Mouse (Mus musculus): Measurements from ENCODE around the gene Suco. TPM values are rescaled to one million over a fixed set of nuclear protein-coding genes. Genes with fewer than 3 reads are reported as not detected.

Suco gene
- polyA plus RNA-seq, 1 experiment from 2014 or later = 8.6 TPM

GRCm38 (mm10) chr1:161859248-161859647 is 17.2 kb downstream of the Suco start:
- H3K27ac ChIP-seq (ENCODE audit: low read depth) = no peak overlapping the region
- no peak for DNase-seq
- no peak for TF ChIP-seq EP300 (IDR thresholded peaks at IDR 0.05; ENCODE audit: low read depth)
- no peak for TF ChIP-seq CTCF (IDR thresholded peaks at IDR 0.05; ENCODE audit: low read depth)
- WGBS (ENCODE audit: insufficient replicate concordance) = 90% methylated on average over 2 of the region's 2 CpGs
- no peak for ATAC-seq
- no peaks in the 10 kb centered on the region; the same call in 1 of the 2 replicates for H3K4me1 ChIP-seq (ENCODE audit: insufficient read depth)
- H3K36me3 ChIP-seq (replicated peaks; ENCODE audit: insufficient read depth, low read length) = peaks cover 27% of the 10 kb centered on the region
- H3K4me2 ChIP-seq (ENCODE audit: low read depth, low read length) = no peak overlapping the region
- no peak overlapping the region for H3K4me3 ChIP-seq (ENCODE audit: low read depth, low read length)
- H3K9me3 ChIP-seq (ENCODE audit: low read length) = no peaks in the 10 kb centered on the region
- H3K27me3 ChIP-seq (ENCODE audit: insufficient read depth, low read length) = no peaks in the 10 kb centered on the region
- H3K9ac ChIP-seq (replicated peaks) = no peak overlapping the region

GRCm38 (mm10) chr1:161826677-161827076 is 49.8 kb downstream of the Suco start:
- ATAC-seq (no peak), DNase-seq (no peak)
- Histone ChIP-seq H3K4me2 (ENCODE audit: low read depth, low read length) (no peak overlapping the region), H3K9ac (replicated peaks) (no peak overlapping the region), H3K27ac (ENCODE audit: low read depth) (no peak overlapping the region), H3K27me3 (ENCODE audit: insufficient read depth, low read length) (no peaks in the 10 kb centered on the region), H3K36me3 (replicated peaks; ENCODE audit: insufficient read depth, low read length) (peaks cover 30% of the 10 kb centered on the region), H3K4me1 (ENCODE audit: insufficient read depth) (no peaks in the 10 kb centered on the region), H3K4me3 (ENCODE audit: low read depth, low read length) (no peak overlapping the region), H3K9me3 (ENCODE audit: low read length) (no peaks in the 10 kb centered on the region)
- no peak for TF ChIP-seq CTCF (IDR thresholded peaks at IDR 0.05; ENCODE audit: low read depth)
- TF ChIP-seq EP300 (IDR thresholded peaks at IDR 0.05; ENCODE audit: low read depth) = no peak
- WGBS (ENCODE audit: insufficient replicate concordance) = 94% methylated on average over 2 of the region's 2 CpGs

GRCm38 (mm10) chr1:161809428-161809827 is 67.1 kb downstream of the Suco start:
- DNase-seq = no peak

GRCm38 (mm10) chr1:161808980-161809379 is 67.5 kb downstream of the Suco start:
- DNase-seq (no peak), ATAC-seq (no peak)
- Histone ChIP-seq H3K4me2 (ENCODE audit: low read depth, low read length) (no peak overlapping the region), H3K27ac (ENCODE audit: low read depth) (no peak overlapping the region), H3K4me1 (ENCODE audit: insufficient read depth) (0 out of 2 replicates have a peak, but pooled peaks cover 4% of the 10 kb centered on the region), H3K9ac (replicated peaks) (peak overlapping the region; percentile 23; the same call in 1 of the 2 replicates), H3K27me3 (ENCODE audit: insufficient read depth, low read length) (no peaks in the 10 kb centered on the region), H3K4me3 (ENCODE audit: low read depth, low read length) (no peak overlapping the region), H3K36me3 (replicated peaks; ENCODE audit: insufficient read depth, low read length) (no peaks in the 10 kb centered on the region), H3K9me3 (ENCODE audit: low read length) (no peaks in the 10 kb centered on the region)
- WGBS (ENCODE audit: insufficient replicate concordance) = 45% methylated on average over 6 of the region's 6 CpGs
- TF ChIP-seq CTCF (IDR thresholded peaks at IDR 0.05; ENCODE audit: low read depth) = no peak
- no peak for TF ChIP-seq EP300 (IDR thresholded peaks at IDR 0.05; ENCODE audit: low read depth)

More at GRCm38 (mm10) chr1:161809428-161809827, 67.1 kb downstream of the Suco start:
- Histone ChIP-seq H3K4me3 (ENCODE audit: low read depth, low read length) (no peak overlapping the region), H3K27me3 (ENCODE audit: insufficient read depth, low read length) (no peaks in the 10 kb centered on the region), H3K4me1 (ENCODE audit: insufficient read depth) (0 out of 2 replicates have a peak, but pooled peaks cover 4% of the 10 kb centered on the region), H3K4me2 (ENCODE audit: low read depth, low read length) (no peak overlapping the region), H3K9ac (replicated peaks) (peak overlapping the region; percentile 23; the same call in 1 of the 2 replicates), H3K9me3 (ENCODE audit: low read length) (no peaks in the 10 kb centered on the region), H3K27ac (ENCODE audit: low read depth) (no peak overlapping the region), H3K36me3 (replicated peaks; ENCODE audit: insufficient read depth, low read length) (no peaks in the 10 kb centered on the region)
- TF ChIP-seq EP300 (IDR thresholded peaks at IDR 0.05; ENCODE audit: low read depth) (no peak), CTCF (IDR thresholded peaks at IDR 0.05; ENCODE audit: low read depth) (no peak)
- ATAC-seq = no peak
- 79% methylated on average over 5 of the region's 5 CpGs for WGBS (ENCODE audit: insufficient replicate concordance)

GRCm38 (mm10) chr1:161804541-161804971 is 71.9 kb downstream of the Suco start:
- DNase-seq = no peak

GRCm38 (mm10) chr1:161801321-161801720 is 75.2 kb downstream of the Suco start:
- no peaks in the 10 kb centered on the region for H3K36me3 ChIP-seq (replicated peaks; ENCODE audit: insufficient read depth, low read length)
- TF ChIP-seq CTCF (IDR thresholded peaks at IDR 0.05; ENCODE audit: low read depth) = no peak
- TF ChIP-seq EP300 (IDR thresholded peaks at IDR 0.05; ENCODE audit: low read depth) = no peak
- ATAC-seq (no peak), DNase-seq (no peak)
- H3K4me3 ChIP-seq (ENCODE audit: low read depth, low read length) = no peak overlapping the region
- no peaks in the 10 kb centered on the region; the same call in 1 of the 2 replicates for H3K9me3 ChIP-seq (ENCODE audit: low read length)
- no peaks in the 10 kb centered on the region for H3K27me3 ChIP-seq (ENCODE audit: insufficient read depth, low read length)
- WGBS (ENCODE audit: insufficient replicate concordance) = 75% methylated on average over 2 of the region's 2 CpGs
- H3K4me1 ChIP-seq (ENCODE audit: insufficient read depth) = 0 out of 2 replicates have a peak, but pooled peaks cover 3% of the 10 kb centered on the region
- H3K27ac ChIP-seq (ENCODE audit: low read depth) = no peak overlapping the region
- H3K9ac ChIP-seq (replicated peaks) = no peak overlapping the region
- H3K4me2 ChIP-seq (ENCODE audit: low read depth, low read length) = no peak overlapping the region

More at GRCm38 (mm10) chr1:161804541-161804971, 71.9 kb downstream of the Suco start:
- H3K4me2 ChIP-seq (ENCODE audit: low read depth, low read length) = no peak overlapping the region
- H3K4me1 ChIP-seq (ENCODE audit: insufficient read depth) = 0 out of 2 replicates have a peak, but pooled peaks cover 6% of the 10 kb centered on the region
- no peak overlapping the region for H3K9ac ChIP-seq (replicated peaks)
- 59% methylated on average over 8 of the region's 8 CpGs for WGBS (ENCODE audit: insufficient replicate concordance)
- H3K36me3 ChIP-seq (replicated peaks; ENCODE audit: insufficient read depth, low read length) = no peaks in the 10 kb centered on the region
- no peak for TF ChIP-seq EP300 (IDR thresholded peaks at IDR 0.05; ENCODE audit: low read depth)
- TF ChIP-seq CTCF (IDR thresholded peaks at IDR 0.05; ENCODE audit: low read depth) = no peak
- no peak overlapping the region for H3K27ac ChIP-seq (ENCODE audit: low read depth)
- no peak overlapping the region for H3K4me3 ChIP-seq (ENCODE audit: low read depth, low read length)
- ATAC-seq = no peak
- H3K9me3 ChIP-seq (ENCODE audit: low read length) = no peaks in the 10 kb centered on the region; the same call in 1 of the 2 replicates
- no peaks in the 10 kb centered on the region for H3K27me3 ChIP-seq (ENCODE audit: insufficient read depth, low read length)
